Mouse (Mus musculus) lung, postnatal 0 days (tissue): ENCODE measurements around the gene Ptbp1. TPM values are rescaled to one million over a fixed set of nuclear protein-coding genes. Genes with fewer than 3 reads are reported as not detected.

Experiments used
- ATAC-seq: fragments of 200-750 bp; cut with Nextera tagmentation; 2 replicates; pipeline ENCODE4 v1.8.0; 2017; ENCODE audit warnings: moderate library complexity
- DNase-seq: peaks from one replicate; pipeline ENCODE4 v3.0.0-alpha.2; 2016; ENCODE audit warnings: low spot score
- H3K27ac ChIP-seq: fragments of 300-500 bp; sonication (generic); 2 replicates; pipeline ENCODE4 v1.5.1; 2014; ENCODE audit warnings: antibody characterized with exemption, mild to moderate bottlenecking, low read length, mixed read lengths
- H3K27me3 ChIP-seq: fragments of 300-500 bp; sonication (generic); replicated peaks from 2 replicates; pipeline ENCODE4 v1.6.1; 2014; ENCODE audit warnings: low read length, mixed read lengths; ENCODE audit not compliant: insufficient read depth
- H3K36me3 ChIP-seq: fragments of 300-500 bp; sonication (generic); 2 replicates; pipeline ENCODE4 v1.6.1; 2014; ENCODE audit warnings: low read length, mixed read lengths; ENCODE audit not compliant: insufficient read depth
- H3K4me1 ChIP-seq: fragments of 300-500 bp; sonication (generic); 2 replicates; pipeline ENCODE4 v1.6.1; 2014; ENCODE audit warnings: antibody characterized with exemption, low read depth, low read length, mixed read lengths; ENCODE audit not compliant: insufficient read depth
- H3K4me2 ChIP-seq: fragments of 300-500 bp; sonication (generic); replicated peaks from 2 replicates; pipeline ENCODE4 v1.6.1; 2014; ENCODE audit warnings: low read depth, mild to moderate bottlenecking, low read length, moderate library complexity, mixed read lengths
- H3K4me3 ChIP-seq: fragments of 300-500 bp; sonication (generic); 2 replicates; pipeline ENCODE4 v1.5.1; 2014; ENCODE audit warnings: low read depth, low read length
- H3K9ac ChIP-seq: fragments of 300-500 bp; sonication (generic); replicated peaks from 2 replicates; pipeline ENCODE4 v1.6.1; 2014; ENCODE audit warnings: low read depth, mild to moderate bottlenecking
- H3K9me3 ChIP-seq: fragments of 300-500 bp; sonication (generic); 2 replicates; pipeline ENCODE4 v1.6.1; 2016; ENCODE audit warnings: low read length, mixed read lengths
- CTCF ChIP-seq: IDR thresholded peaks from 2 replicates; pipeline ENCODE4 v1.5.1; 2016; ENCODE audit warnings: antibody characterized with exemption, mild to moderate bottlenecking
- EP300 ChIP-seq: IDR thresholded peaks from 2 replicates; pipeline ENCODE4 v1.6.1; 2016; ENCODE audit warnings: antibody characterized with exemption, mild to moderate bottlenecking, control low read depth
- WGBS: fragments of 180-500 bp; shearing (Covaris S2); extraction: QIAGEN DNeasy Blood & Tissue Kit; methylation state at CpG from one replicate; pipeline ENCODE4 v1.1.7; 2014; 5-methylcytosine and 5-hydroxymethylcytosine counted together
- polyA plus RNA-seq: library from polyadenylated mRNA; unstranded; fragments of >200 nt; fragmentation: Nextera tagmentation; extraction: Ambion mirVana; gene quantifications from 2 replicates; pipeline ENCODE4 v1.2.1, GENCODE M21; 2015

Ptbp1 gene
- polyA plus RNA-seq, 1 experiment from 2014 or later: 109 TPM

GRCm38 (mm10) chr10:79860079-79860911, 6.1 kb downstream of the Ptbp1 start:
- Histone ChIP-seq H3K4me2 (no peak overlapping the region), H3K9me3 (no peaks in the 10 kb centered on the region), H3K9ac (no peak overlapping the region), H3K4me1 (peaks cover 23% of the 10 kb centered on the region), H3K36me3 (peaks cover 42% of the 10 kb centered on the region), H3K27me3 (no peaks in the 10 kb centered on the region), H3K27ac (no peak overlapping the region), H3K4me3 (no peak overlapping the region)
- DNase-seq (no peak), ATAC-seq (no peak)
- 90% methylated on average over 26 of the region's 26 CpGs for whole genome bisulfite sequencing
- TF ChIP-seq CTCF (no peak), EP300 (no peak)

- peaks cover 42% of the 10 kb centered on the region for H3K36me3 ChIP-seq
- no peak overlapping the region for H3K4me3 ChIP-seq
- H3K9me3 ChIP-seq: no peaks in the 10 kb centered on the region
- TF ChIP-seq EP300: no peak
- no peak for TF ChIP-seq CTCF
- 60% methylated on average over 25 of the region's 25 CpGs for WGBS
- peaks cover 23% of the 10 kb centered on the region for H3K4me1 ChIP-seq
- ATAC-seq (no peak), DNase-seq (no peak)
- H3K4me2 ChIP-seq: no peak overlapping the region
- no peaks in the 10 kb centered on the region for H3K27me3 ChIP-seq
- no peak overlapping the region for H3K27ac ChIP-seq
- H3K9ac ChIP-seq: no peak overlapping the region
These were observed 7.2 kb downstream of the Ptbp1 start for GRCm38 (mm10) chr10:79861230-79862048.

- DNase-seq: no peak
- H3K27me3 ChIP-seq: no peaks in the 10 kb centered on the region
- H3K4me1 ChIP-seq: peaks cover 15% of the 10 kb centered on the region
- no peak overlapping the region for H3K9ac ChIP-seq
- peaks cover 42% of the 10 kb centered on the region for H3K36me3 ChIP-seq
- WGBS: 84% methylated on average over 23 of the region's 23 CpGs
- no peak for ATAC-seq
- H3K4me2 ChIP-seq: no peak overlapping the region
- H3K9me3 ChIP-seq: no peaks in the 10 kb centered on the region
- TF ChIP-seq CTCF (no peak), EP300 (no peak)
- H3K27ac ChIP-seq: no peak overlapping the region
- no peak overlapping the region for H3K4me3 ChIP-seq
These were observed 8.0 kb downstream of the Ptbp1 start for GRCm38 (mm10) chr10:79862049-79862788.

DNA sequence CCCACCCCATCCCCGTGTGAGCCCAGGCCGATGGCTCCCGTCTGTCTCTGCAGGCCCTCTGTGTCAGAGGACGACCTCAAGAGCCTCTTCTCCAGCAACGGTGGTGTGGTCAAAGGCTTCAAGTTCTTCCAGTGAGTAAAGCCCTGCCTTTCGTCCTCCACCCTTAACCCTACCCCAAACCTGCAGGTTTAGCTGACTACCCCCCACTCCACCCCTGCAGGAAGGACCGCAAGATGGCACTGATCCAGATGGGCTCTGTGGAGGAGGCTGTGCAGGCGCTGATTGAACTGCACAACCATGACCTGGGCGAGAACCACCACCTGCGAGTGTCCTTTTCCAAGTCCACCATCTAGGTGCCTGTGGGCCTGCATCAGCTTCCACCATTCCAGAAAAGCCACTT, 8.7 kb downstream of the Ptbp1 start:
- Histone ChIP-seq H3K27ac (no peak overlapping the region), H3K27me3 (no peaks in the 10 kb centered on the region)
- WGBS: 55% methylated on average over 9 of the region's 10 CpGs

GRCm38 (mm10) chr10:79864351-79865188, 10.3 kb downstream of the Ptbp1 start:
- no peaks in the 10 kb centered on the region for H3K27me3 ChIP-seq
- H3K36me3 ChIP-seq: peaks cover 38% of the 10 kb centered on the region
- ATAC-seq (peak; percentile 1; the same call in 1 of the 2 replicates), DNase-seq (no peak)
- H3K27ac ChIP-seq: no peak overlapping the region
- TF ChIP-seq EP300 (no peak), CTCF (0 out of 2 replicates have a peak, but pooled peaks have one; percentile 1)
- no peak overlapping the region for H3K4me2 ChIP-seq
- no peak overlapping the region for H3K4me3 ChIP-seq
- no peaks in the 10 kb centered on the region for H3K4me1 ChIP-seq
- H3K9ac ChIP-seq: no peak overlapping the region
- WGBS: 50% methylated on average over 10 of the region's 10 CpGs
- H3K9me3 ChIP-seq: no peaks in the 10 kb centered on the region

More for the DNA sequence above, 8.7 kb downstream of the Ptbp1 start:
- Histone ChIP-seq H3K36me3 (peaks cover 42% of the 10 kb centered on the region), H3K4me1 (peaks cover 9% of the 10 kb centered on the region), H3K9me3 (no peaks in the 10 kb centered on the region), H3K9ac (no peak overlapping the region), H3K4me3 (no peak overlapping the region), H3K4me2 (no peak overlapping the region)
- DNase-seq (no peak), ATAC-seq (no peak)
- TF ChIP-seq EP300 (no peak), CTCF (no peak)
